Mouse (Mus musculus) heart, embryonic 16.5 days (tissue): Measurements from ENCODE around the gene Tpm1. TPM values are rescaled to one million over a fixed set of nuclear protein-coding genes. Genes with fewer than 3 reads are reported as not detected.

Source experiments
- ATAC-seq: fragments of 200-750 bp; cut with Nextera tagmentation; replicated peaks from 2 replicates; pipeline ENCODE4 v1.8.0; 2017; ENCODE audit warnings: moderate number of reproducible peaks; ENCODE audit not compliant: insufficient read depth, low FRiP score; ENCODE audit errors: extremely low read depth
- H3K27ac ChIP-seq: fragments of 300-500 bp; sonication (generic); 2 replicates; pipeline ENCODE4 v1.5.1; 2014; ENCODE audit warnings: mild to moderate bottlenecking, low read length, control low read depth, moderate library complexity
- H3K27me3 ChIP-seq: fragments of 300-500 bp; sonication (generic); 2 replicates; pipeline ENCODE4 v1.6.1; 2014; ENCODE audit warnings: low read length, mixed read lengths; ENCODE audit not compliant: control insufficient read depth, insufficient read depth
- H3K36me3 ChIP-seq: fragments of 300-500 bp; sonication (generic); 2 replicates; pipeline ENCODE4 v1.6.1; 2014; ENCODE audit not compliant: control insufficient read depth, insufficient read depth
- H3K4me1 ChIP-seq: fragments of 300-500 bp; sonication (generic); 2 replicates; pipeline ENCODE4 v1.6.1; 2014; ENCODE audit warnings: low read length, mixed read lengths; ENCODE audit not compliant: control insufficient read depth, insufficient read depth
- H3K4me2 ChIP-seq: fragments of 300-500 bp; sonication (generic); 2 replicates; pipeline ENCODE4 v1.6.1; 2014; ENCODE audit warnings: low read depth, mild to moderate bottlenecking, control low read depth, low read length
- H3K4me3 ChIP-seq: fragments of 300-500 bp; sonication (generic); 2 replicates; pipeline ENCODE4 v1.5.1; 2014; ENCODE audit warnings: mild to moderate bottlenecking, control low read depth, low read length
- H3K9ac ChIP-seq: fragments of 300-500 bp; sonication (generic); 2 replicates; pipeline ENCODE4 v1.6.1; 2014; ENCODE audit warnings: low read length, control low read depth
- H3K9me3 ChIP-seq: fragments of 300-500 bp; sonication (generic); replicated peaks from 2 replicates; pipeline ENCODE4 v1.6.1; 2016; ENCODE audit warnings: low read length; ENCODE audit not compliant: control insufficient read depth
- WGBS: fragments of 180-500 bp; shearing (Covaris S2); extraction: QIAGEN DNeasy Blood & Tissue Kit; methylation state at CpG from one replicate; pipeline ENCODE4 v1.1.7; 2014; 5-methylcytosine and 5-hydroxymethylcytosine counted together
- polyA plus RNA-seq: library from polyadenylated mRNA; unstranded; fragments of >200 nt; fragmentation: Nextera tagmentation; extraction: Ambion mirVana; gene quantifications from 2 replicates; pipeline ENCODE4 v1.2.1, GENCODE M21; 2015

The Tpm1 gene
- polyA plus RNA-seq, 1 experiment from 2014 or later, result 5,310 TPM

DNA sequence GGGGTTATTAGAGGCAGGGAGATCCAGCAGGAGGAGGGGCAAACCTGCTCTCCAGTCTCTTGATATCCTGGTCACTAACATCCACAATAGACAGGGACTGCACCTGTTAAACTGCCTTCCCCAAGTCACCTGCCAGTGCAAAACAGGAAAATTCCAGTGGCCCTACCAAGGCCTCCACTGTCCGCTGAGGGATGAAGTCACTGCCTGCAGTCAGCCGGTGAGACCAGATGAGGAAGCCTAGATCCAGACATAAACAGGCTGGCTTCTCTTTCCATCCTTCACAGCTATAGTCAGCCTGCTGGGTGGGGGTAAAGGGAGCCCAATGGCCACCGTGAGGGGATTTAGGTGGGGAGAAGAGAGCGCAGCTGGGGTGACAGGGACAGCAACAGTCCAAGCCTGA is 45.5 kb downstream of the Tpm1 start:
- no peaks in the 10 kb centered on the region for H3K9me3 ChIP-seq
- no peaks in the 10 kb centered on the region for H3K36me3 ChIP-seq
- H3K4me2 ChIP-seq, result no peak overlapping the region
- no peak overlapping the region for H3K4me3 ChIP-seq
- 55% methylated on average over 4 of the region's 4 CpGs for WGBS
- no peaks in the 10 kb centered on the region for H3K27me3 ChIP-seq
- ATAC-seq, result no peak
- H3K9ac ChIP-seq, result no peak overlapping the region
- peaks cover 5% of the 10 kb centered on the region; the same call in 1 of the 2 replicates for H3K4me1 ChIP-seq
- H3K27ac ChIP-seq, result no peak overlapping the region

DNA sequence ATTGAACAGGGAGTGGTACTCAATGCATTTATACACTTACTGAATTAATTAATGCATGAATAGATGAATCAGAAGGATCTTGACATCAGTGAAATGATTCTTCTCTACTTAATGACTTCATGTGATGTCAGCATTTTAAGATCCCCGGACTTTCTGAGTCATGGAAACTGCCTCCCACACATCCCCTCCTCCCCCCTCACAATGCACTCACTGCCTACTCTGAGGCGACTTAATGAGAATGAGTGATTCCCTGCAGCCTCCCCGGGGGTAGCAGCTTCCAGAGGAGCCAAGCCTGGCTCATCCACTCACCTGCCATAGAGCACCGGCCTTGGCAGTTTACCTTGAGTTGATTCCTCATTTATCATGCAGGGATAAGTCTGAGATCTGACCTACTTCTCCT is 46.0 kb downstream of the Tpm1 start:
- no peak for ATAC-seq
- 39% methylated on average over 4 of the region's 4 CpGs for WGBS
- no peak overlapping the region for H3K4me2 ChIP-seq
- H3K9ac ChIP-seq, result no peak overlapping the region
- H3K36me3 ChIP-seq, result no peaks in the 10 kb centered on the region
- no peak overlapping the region for H3K4me3 ChIP-seq
- H3K4me1 ChIP-seq, result peaks cover 5% of the 10 kb centered on the region; the same call in 1 of the 2 replicates
- H3K9me3 ChIP-seq, result no peaks in the 10 kb centered on the region
- H3K27ac ChIP-seq, result no peak overlapping the region
- no peaks in the 10 kb centered on the region for H3K27me3 ChIP-seq

GRCm38 (mm10) chr9:67001506-67001905 is 47.7 kb downstream of the Tpm1 start:
- H3K4me2 ChIP-seq, result no peak overlapping the region
- peak overlapping the region; percentile 25; the same call in 1 of the 2 replicates for H3K27ac ChIP-seq
- no peaks in the 10 kb centered on the region for H3K36me3 ChIP-seq
- H3K9me3 ChIP-seq, result no peaks in the 10 kb centered on the region
- no peak for ATAC-seq
- 66% methylated on average over 4 of the region's 4 CpGs for WGBS
- H3K27me3 ChIP-seq, result no peaks in the 10 kb centered on the region
- H3K9ac ChIP-seq, result no peak overlapping the region; the same call in 1 of the 2 replicates
- no peak overlapping the region for H3K4me3 ChIP-seq
- peaks cover 5% of the 10 kb centered on the region; the same call in 1 of the 2 replicates for H3K4me1 ChIP-seq

DNA sequence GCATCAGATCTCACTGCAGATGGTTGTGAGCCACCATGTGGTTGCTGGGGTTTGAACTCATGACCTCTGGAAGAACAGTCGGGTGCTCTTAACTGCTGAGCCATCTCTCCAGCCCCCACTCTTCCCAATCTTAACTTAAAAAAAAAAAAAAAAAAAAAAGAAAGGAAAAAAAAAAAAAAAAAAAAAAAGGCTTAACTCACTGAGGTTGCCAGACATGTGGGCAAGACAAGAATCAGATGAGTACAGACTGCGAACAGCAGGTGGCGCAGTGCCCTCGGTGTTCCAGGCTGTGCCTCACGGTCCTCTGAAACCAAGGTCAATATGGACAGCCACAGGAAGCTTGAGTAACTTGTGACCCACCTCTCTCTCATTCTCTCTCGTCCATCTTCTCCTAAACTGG is 48.2 kb downstream of the Tpm1 start:
- peak overlapping the region; percentile 25; the same call in 1 of the 2 replicates for H3K27ac ChIP-seq
- WGBS, result 2% methylated on average over 6 of the region's 6 CpGs
- H3K4me2 ChIP-seq, result no peak overlapping the region
- ATAC-seq, result peak; percentile 69
- no peaks in the 10 kb centered on the region for H3K27me3 ChIP-seq
- no peak overlapping the region; the same call in 1 of the 2 replicates for H3K9ac ChIP-seq
- no peak overlapping the region for H3K4me3 ChIP-seq
- H3K4me1 ChIP-seq, result peaks cover 5% of the 10 kb centered on the region; the same call in 1 of the 2 replicates
- H3K9me3 ChIP-seq, result no peaks in the 10 kb centered on the region
- no peaks in the 10 kb centered on the region for H3K36me3 ChIP-seq

GRCm38 (mm10) chr9:66999698-67000097 is 49.5 kb downstream of the Tpm1 start:
- no peak for ATAC-seq
- WGBS, result 93% methylated on average over 8 of the region's 8 CpGs

DNA sequence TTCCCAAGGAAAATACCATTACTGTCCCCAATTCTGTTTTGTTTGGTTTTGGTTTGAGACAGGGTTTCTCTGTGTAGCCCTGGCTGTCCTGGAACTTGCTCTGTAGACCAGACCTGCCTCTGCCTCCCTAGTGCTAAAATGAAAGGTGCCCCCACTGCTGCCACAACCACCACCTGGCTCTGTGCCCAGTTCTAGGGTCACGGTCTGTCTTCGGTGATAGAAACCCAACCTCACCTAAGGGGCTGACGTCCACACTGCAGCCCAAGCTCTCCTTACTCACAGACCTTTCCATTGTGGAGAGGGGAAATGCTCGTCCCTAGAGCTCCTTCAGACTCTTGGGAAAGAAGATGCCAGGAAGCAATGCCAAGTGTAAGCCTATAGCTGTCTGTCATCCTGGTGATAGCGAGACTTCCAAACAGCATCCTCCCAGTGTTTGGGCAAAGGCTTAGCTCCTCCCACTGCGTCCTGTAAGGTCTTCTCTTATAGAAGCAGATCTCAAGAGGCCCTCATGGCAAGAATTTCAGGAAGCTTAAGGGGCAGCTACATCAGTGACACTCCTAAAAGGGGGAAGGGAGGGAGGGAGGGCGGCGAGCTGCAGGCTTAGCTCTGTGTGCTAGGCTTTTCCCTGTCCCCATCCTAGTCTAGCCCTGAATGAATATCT is 57.3 kb downstream of the Tpm1 start:
- Histone ChIP-seq H3K27me3 (no peaks in the 10 kb centered on the region), H3K36me3 (no peaks in the 10 kb centered on the region), H3K27ac (no peak overlapping the region), H3K4me3 (no peak overlapping the region), H3K9me3 (0 out of 2 replicates have a peak, but pooled peaks cover 3% of the 10 kb centered on the region), H3K4me2 (peak overlapping the region; percentile 14; the same call in 1 of the 2 replicates), H3K4me1 (peaks cover 24% of the 10 kb centered on the region), H3K9ac (no peak overlapping the region)
- 24% methylated on average over 8 of the region's 8 CpGs for WGBS
- no peak for ATAC-seq

More at GRCm38 (mm10) chr9:66999698-67000097, 49.5 kb downstream of the Tpm1 start:
- Histone ChIP-seq H3K9ac (no peak overlapping the region), H3K4me1 (peaks cover 5% of the 10 kb centered on the region; the same call in 1 of the 2 replicates), H3K9me3 (no peaks in the 10 kb centered on the region), H3K4me3 (no peak overlapping the region), H3K36me3 (no peaks in the 10 kb centered on the region), H3K27me3 (no peaks in the 10 kb centered on the region), H3K27ac (no peak overlapping the region), H3K4me2 (no peak overlapping the region)

GRCm38 (mm10) chr9:66991021-66991749 is 58.0 kb downstream of the Tpm1 start:
- H3K27ac ChIP-seq, result no peak overlapping the region
- 0 out of 2 replicates have a peak, but pooled peaks cover 3% of the 10 kb centered on the region for H3K9me3 ChIP-seq
- no peaks in the 10 kb centered on the region for H3K27me3 ChIP-seq
- 50% methylated on average over 9 of the region's 9 CpGs for WGBS
- H3K4me2 ChIP-seq, result no peak overlapping the region
- no peak overlapping the region for H3K4me3 ChIP-seq
- H3K36me3 ChIP-seq, result no peaks in the 10 kb centered on the region
- ATAC-seq, result no peak
- H3K9ac ChIP-seq, result no peak overlapping the region
- peaks cover 24% of the 10 kb centered on the region for H3K4me1 ChIP-seq

GRCm38 (mm10) chr9:66990046-66990445 is 59.2 kb downstream of the Tpm1 start:
- Histone ChIP-seq H3K4me3 (no peak overlapping the region), H3K27ac (no peak overlapping the region), H3K27me3 (no peaks in the 10 kb centered on the region), H3K4me1 (peaks cover 24% of the 10 kb centered on the region), H3K9me3 (0 out of 2 replicates have a peak, but pooled peaks cover 3% of the 10 kb centered on the region), H3K9ac (no peak overlapping the region), H3K36me3 (no peaks in the 10 kb centered on the region), H3K4me2 (no peak overlapping the region)
- no peak for ATAC-seq
- WGBS, result 87% methylated on average over 5 of the region's 5 CpGs

- Histone ChIP-seq H3K36me3 (no peaks in the 10 kb centered on the region), H3K4me3 (no peak overlapping the region), H3K9ac (no peak overlapping the region), H3K4me1 (peaks cover 24% of the 10 kb centered on the region), H3K4me2 (no peak overlapping the region), H3K9me3 (0 out of 2 replicates have a peak, but pooled peaks cover 3% of the 10 kb centered on the region), H3K27ac (peak overlapping the region; percentile 8; the same call in 1 of the 2 replicates), H3K27me3 (no peaks in the 10 kb centered on the region)
- no peak for ATAC-seq
- WGBS, result 59% methylated on average over 6 of the region's 6 CpGs
These were observed 59.6 kb downstream of the Tpm1 start for GRCm38 (mm10) chr9:66989581-66989980.
